Mouse (Mus musculus) myocyte (in vitro differentiated cells): ENCODE results near the gene Ctps. TPM values are rescaled to one million over a fixed set of nuclear protein-coding genes. Genes with fewer than 3 reads are reported as not detected.

Source experiments
- H3K27me3 ChIP-seq: one replicate; pipeline ENCODE4 v1.6.1; 2011; ENCODE audit not compliant: control insufficient read depth, insufficient read depth, insufficient read length
- H3K36me3 ChIP-seq: one replicate; pipeline ENCODE4 v1.6.1; 2011; ENCODE audit not compliant: control insufficient read depth, insufficient read depth
- H3K4me2 ChIP-seq: one replicate; pipeline ENCODE4 v1.6.1; 2011; ENCODE audit warnings: low read depth, control low read depth
- H3K4me3 ChIP-seq: one replicate; pipeline ENCODE4 v1.5.1; 2011; ENCODE audit warnings: mild to moderate bottlenecking, control low read depth, moderate library complexity
- H3K79me2 ChIP-seq: one replicate; pipeline ENCODE4 v1.6.1; 2011; ENCODE audit not compliant: control insufficient read depth, insufficient read depth
- H3ac ChIP-seq: one replicate; pipeline ENCODE4 v1.6.1; 2011; ENCODE audit not compliant: control insufficient read depth, insufficient read length
- CEBPB ChIP-seq: IDR thresholded peaks from 2 replicates; pipeline ENCODE4 v1.6.1; 2011; ENCODE audit warnings: mild to moderate bottlenecking, moderate library complexity; ENCODE audit not compliant: poor library complexity, insufficient read depth, severe bottlenecking
- E2F4 ChIP-seq: IDR thresholded peaks from one replicate; pipeline ENCODE4 v1.6.1; 2011; ENCODE audit warnings: mild to moderate bottlenecking, control low read depth, moderate library complexity; ENCODE audit not compliant: insufficient read depth
- MAX ChIP-seq: IDR thresholded peaks from one replicate; pipeline ENCODE4 v1.6.1; 2011; ENCODE audit warnings: low read depth, mild to moderate bottlenecking, control low read depth
- MYOD1 ChIP-seq, 3 experiments: IDR thresholded peaks; one replicate each; pipeline ENCODE4 v1.6.1; 2011; ENCODE audit warnings: control low read depth in 2 of 3, low read depth in 2 of 3, mild to moderate bottlenecking in 2 of 3, moderate library complexity in 1 of 3; ENCODE audit not compliant: insufficient read length in 2 of 3, control insufficient read depth in 1 of 3
- MYOG ChIP-seq, 3 experiments: IDR thresholded peaks; one replicate each; pipeline ENCODE4 v1.6.1; 2011; ENCODE audit warnings: control low read depth in 2 of 3, low read depth in 2 of 3, mild to moderate bottlenecking in 2 of 3; ENCODE audit not compliant: insufficient read length in 2 of 3, control insufficient read depth in 1 of 3, insufficient read depth in 1 of 3
- POLR2A ChIP-seq: IDR thresholded peaks from one replicate; pipeline ENCODE4 v1.6.1; 2011; ENCODE audit warnings: low read depth, mild to moderate bottlenecking, control low read depth, moderate library complexity; ENCODE audit not compliant: insufficient read length
- POLR2AphosphoS2 ChIP-seq: IDR thresholded peaks from one replicate; pipeline ENCODE4 v1.6.1; 2011; ENCODE audit warnings: low read depth, control low read depth; ENCODE audit not compliant: insufficient read length
- REST ChIP-seq: IDR thresholded peaks from one replicate; pipeline ENCODE4 v1.6.1; 2011; ENCODE audit warnings: mild to moderate bottlenecking, control low read depth, moderate library complexity; ENCODE audit not compliant: insufficient read depth, insufficient read length
- SRF ChIP-seq: IDR thresholded peaks from one replicate; pipeline ENCODE4 v1.6.1; 2011; ENCODE audit warnings: low read depth; ENCODE audit not compliant: control insufficient read depth, insufficient read length
- TCF12 ChIP-seq: IDR thresholded peaks from one replicate; pipeline ENCODE4 v1.6.1; 2011; ENCODE audit warnings: mild to moderate bottlenecking, control low read depth; ENCODE audit not compliant: poor library complexity, insufficient read depth, severe bottlenecking
- TCF3 ChIP-seq: IDR thresholded peaks from one replicate; pipeline ENCODE4 v1.6.1; 2011; ENCODE audit warnings: low read depth, control low read depth; ENCODE audit not compliant: insufficient read length
- USF1 ChIP-seq: IDR thresholded peaks from one replicate; pipeline ENCODE4 v1.6.1; 2011; ENCODE audit warnings: low read depth, mild to moderate bottlenecking, control low read depth, moderate library complexity
- polyA plus RNA-seq: library from polyadenylated mRNA; unstranded; fragments of >200 nt; fragmentation: generic; extraction: Trizol; gene quantifications from one replicate; pipeline ENCODE4 v1.2.1, GENCODE M21; 2012; ENCODE audit warnings: missing spikeins

Gene Ctps
- polyA plus RNA-seq, 1 experiment, result 38.8 TPM

DNA sequence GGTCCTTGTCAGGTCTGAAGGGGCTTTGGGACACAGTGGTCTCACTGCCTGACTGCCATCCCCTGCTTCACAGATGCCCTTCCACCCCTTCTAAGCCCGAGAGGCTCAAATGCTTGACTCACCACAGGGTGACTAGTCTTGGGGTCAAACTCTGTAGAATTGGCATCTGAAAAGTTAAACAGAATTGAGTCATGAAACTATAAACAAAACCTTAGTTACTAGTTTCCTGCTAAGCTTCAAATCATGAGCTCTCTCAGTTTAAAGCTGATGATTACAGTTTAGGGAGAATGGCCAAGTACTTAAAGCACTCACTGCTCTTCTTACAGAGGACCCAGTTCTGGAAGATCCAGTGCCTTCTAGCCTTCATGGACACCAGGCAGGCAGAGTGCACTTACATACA is 25.2 kb downstream of the Ctps start:
- Histone ChIP-seq H3K4me2 (no peak overlapping the region), H3K36me3 (peaks cover 63% of the 10 kb centered on the region), H3ac (no peak overlapping the region), H3K4me3 (no peak overlapping the region), H3K27me3 (no peaks in the 10 kb centered on the region), H3K79me2 (no peaks in the 10 kb centered on the region)
- TF ChIP-seq CEBPB (no peak), POLR2A (no peak), POLR2AphosphoS2 (no peak), MAX (no peak), SRF (no peak), E2F4 (no peak), TCF12 (no peak), REST (no peak), TCF3 (no peak), MYOD1 (IDR thresholded peaks at IDR 0.05; ENCODE audit: control insufficient read depth in 1 of 3, insufficient read length in 2 of 3, low read depth in 2 of 3) (no peak), MYOG (IDR thresholded peaks at IDR 0.05; ENCODE audit: control insufficient read depth in 1 of 3, insufficient read depth in 1 of 3, insufficient read length in 2 of 3, low read depth in 2 of 3) (no peak), USF1 (no peak)

DNA sequence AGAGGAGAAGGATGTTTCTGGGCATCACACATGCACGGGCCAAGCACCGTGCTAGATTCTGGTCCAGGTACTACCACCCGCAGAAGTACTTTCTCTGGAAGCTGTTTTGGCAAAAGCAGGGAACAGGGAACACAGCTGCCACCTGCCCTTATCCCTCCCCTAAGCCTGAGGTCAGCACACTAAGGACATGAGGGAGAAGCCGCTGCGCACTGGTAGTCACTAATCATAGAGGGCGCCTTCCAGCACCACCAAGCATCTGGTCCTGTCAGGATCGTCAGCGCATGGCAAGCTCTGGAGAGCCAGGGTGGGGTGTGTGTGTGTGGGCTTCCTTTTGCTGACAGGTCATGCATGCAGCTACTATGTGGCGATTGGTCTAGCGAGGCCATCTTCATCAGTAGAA is 31.4 kb downstream of the Ctps start:
- no peak for TF ChIP-seq TCF3
- no peak for TF ChIP-seq E2F4
- TF ChIP-seq MYOD1 (IDR thresholded peaks at IDR 0.05; ENCODE audit: control insufficient read depth in 1 of 3, insufficient read length in 2 of 3, low read depth in 2 of 3), result no peak
- no peak for TF ChIP-seq CEBPB
- no peak for TF ChIP-seq REST
- TF ChIP-seq POLR2AphosphoS2, result no peak

DNA sequence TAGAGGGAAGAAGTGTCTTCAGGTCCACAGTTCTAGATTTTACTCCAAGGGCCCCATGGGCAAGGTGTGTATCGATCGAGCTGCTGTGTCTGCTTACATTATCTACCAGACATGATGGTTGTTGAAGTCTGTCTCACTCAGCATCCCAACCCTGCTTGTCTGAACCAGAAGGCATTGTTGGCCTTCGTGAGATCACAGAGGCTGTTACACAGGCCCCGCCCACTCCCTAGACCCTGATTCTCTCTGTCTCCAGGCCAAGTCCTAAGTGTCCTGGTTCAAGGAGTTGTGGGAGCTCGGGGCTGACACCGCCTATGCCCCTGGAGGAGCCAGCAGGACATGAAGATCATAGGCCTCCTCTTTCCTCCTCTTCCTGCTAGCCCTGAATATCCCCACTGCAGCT is 38.1 kb downstream of the Ctps start, which contains the start of gene Slfnl1:
Gene Slfnl1, plus strand, starts transcription at position 246 of the 400 bp plus-strand sequence.
- Histone ChIP-seq H3K36me3 (no peaks in the 10 kb centered on the region), H3K4me3 (no peak within 1 kb of the TSS), H3K4me2 (no peak within 1 kb of the TSS), H3K27me3 (no peaks in the 10 kb centered on the region), H3K79me2 (no peaks in the 10 kb centered on the region), H3ac (no peak within 1 kb of the TSS)
- TF ChIP-seq POLR2AphosphoS2 (no peak), TCF3 (no peak), MYOG (IDR thresholded peaks at IDR 0.05; ENCODE audit: control insufficient read depth in 1 of 3, insufficient read depth in 1 of 3, insufficient read length in 2 of 3, low read depth in 2 of 3) (no peak), REST (no peak), POLR2A (no peak), CEBPB (no peak), E2F4 (no peak), MAX (no peak), MYOD1 (IDR thresholded peaks at IDR 0.05; ENCODE audit: control insufficient read depth in 1 of 3, insufficient read length in 2 of 3, low read depth in 2 of 3) (no peak), USF1 (no peak), TCF12 (no peak), SRF (no peak)

More for the DNA sequence above, 31.4 kb downstream of the Ctps start:
- Histone ChIP-seq H3K4me2 (no peak overlapping the region), H3K79me2 (no peaks in the 10 kb centered on the region), H3ac (no peak overlapping the region), H3K4me3 (no peak overlapping the region), H3K36me3 (peaks cover 29% of the 10 kb centered on the region), H3K27me3 (no peaks in the 10 kb centered on the region)

DNA sequence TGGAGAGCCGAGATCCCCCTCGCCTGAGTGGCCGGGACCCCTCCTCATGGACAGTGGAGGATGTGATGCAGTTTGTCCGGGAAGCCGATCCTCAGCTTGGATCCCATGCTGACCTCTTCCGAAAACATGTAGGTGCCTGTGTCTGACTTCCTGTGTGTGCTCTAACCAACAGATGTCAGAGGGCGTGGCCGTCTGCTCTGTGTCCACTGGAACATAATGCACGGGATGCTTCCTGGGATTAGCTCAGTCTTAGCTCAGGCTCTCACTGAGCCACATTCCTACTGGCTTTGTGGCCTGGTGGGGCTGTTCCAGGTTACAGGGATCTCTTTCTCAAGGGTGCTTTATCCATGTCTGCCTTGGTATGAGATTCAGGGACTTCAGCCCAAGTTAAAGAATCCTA is 41.9 kb downstream of the Ctps start:
- TF ChIP-seq SRF, result no peak
- TF ChIP-seq TCF3, result no peak
- TF ChIP-seq MYOG (IDR thresholded peaks at IDR 0.05; ENCODE audit: control insufficient read depth in 1 of 3, insufficient read depth in 1 of 3, insufficient read length in 2 of 3, low read depth in 2 of 3), result no peak
- no peak overlapping the region for H3K4me2 ChIP-seq
- H3K4me3 ChIP-seq, result no peak overlapping the region
- H3K36me3 ChIP-seq, result peaks cover 12% of the 10 kb centered on the region
- no peaks in the 10 kb centered on the region for H3K27me3 ChIP-seq
- no peak overlapping the region for H3ac ChIP-seq
- H3K79me2 ChIP-seq, result no peaks in the 10 kb centered on the region

DNA sequence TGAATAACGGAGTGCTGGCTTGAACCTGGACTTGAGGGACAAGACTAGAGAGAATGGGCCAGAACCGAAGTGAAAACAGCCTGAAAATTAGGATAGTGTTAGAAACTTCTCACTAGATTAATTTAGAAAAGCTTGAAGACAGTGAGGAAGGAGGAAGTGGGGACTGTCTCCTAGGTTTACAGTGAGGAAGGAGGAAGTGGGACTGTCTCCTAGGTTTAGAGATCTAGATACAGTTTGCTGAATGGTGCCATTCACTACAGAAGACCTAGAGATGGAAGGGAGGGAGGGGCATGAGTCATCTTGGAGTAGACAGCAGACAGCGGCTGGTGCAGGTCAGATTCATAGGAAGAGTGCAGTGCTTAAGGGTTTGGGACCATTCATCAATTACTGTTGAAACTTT is 47.0 kb downstream of the Ctps start:
- Histone ChIP-seq H3K79me2 (no peaks in the 10 kb centered on the region), H3K27me3 (no peaks in the 10 kb centered on the region), H3ac (no peak overlapping the region), H3K4me3 (no peak overlapping the region), H3K36me3 (peaks cover 29% of the 10 kb centered on the region), H3K4me2 (no peak overlapping the region)
- TF ChIP-seq TCF12 (no peak), CEBPB (no peak)

DNA sequence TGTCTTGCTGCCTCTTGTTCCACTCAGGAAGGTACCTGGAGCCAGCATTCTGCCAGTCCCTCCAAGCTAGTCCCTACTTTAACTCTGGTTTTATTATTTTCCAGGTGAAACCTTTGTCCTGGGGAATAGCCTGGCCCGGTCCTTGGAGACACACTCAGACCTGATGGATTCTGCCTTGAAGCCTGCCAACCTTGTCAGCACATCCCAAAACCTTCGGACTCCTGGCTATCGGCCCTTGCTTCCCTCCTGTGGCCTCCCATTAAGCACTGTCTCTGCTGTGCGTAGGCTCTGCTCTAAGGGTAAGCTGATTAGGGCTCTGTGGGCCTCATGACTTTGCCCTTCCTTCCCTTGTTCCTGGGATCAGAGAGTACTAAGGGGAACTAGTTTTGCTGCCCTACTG is 47.7 kb downstream of the Ctps start:
- Histone ChIP-seq H3K4me3 (no peak overlapping the region), H3K79me2 (no peaks in the 10 kb centered on the region), H3ac (no peak overlapping the region), H3K27me3 (no peaks in the 10 kb centered on the region), H3K36me3 (peaks cover 29% of the 10 kb centered on the region), H3K4me2 (no peak overlapping the region)
- no peak for TF ChIP-seq MAX
- TF ChIP-seq E2F4, result no peak
- TF ChIP-seq MYOG (IDR thresholded peaks at IDR 0.05; ENCODE audit: control insufficient read depth in 1 of 3, insufficient read depth in 1 of 3, insufficient read length in 2 of 3, low read depth in 2 of 3), result no peak
